ENCODE assay signal across 13 mouse cellular contexts in genomic region chr9:101510807-101511206, GRCm38 (mm10).
"Had no signal": no experiment of that assay in that cellular context is flagged by ENCODE, and none has a peak within 500 bp of the region (broad histone marks: within the 10 kb centered on the region; RNA-seq: fewer than 3 reads in every experiment).

No protein-coding gene starts in this region.

- H3K36me3 ChIP-seq: kidney, embryonic 15.5 days; limb, embryonic 10.5 days; liver, embryonic 15.5 days had no signal

- H3K27ac ChIP-seq: kidney, embryonic 15.5 days; left cerebral cortex, adult 2 months; limb, embryonic 10.5 days; liver, embryonic 15.5 days had no signal

- H3K9me3 ChIP-seq: kidney, embryonic 15.5 days; limb, embryonic 10.5 days; liver, embryonic 15.5 days had no signal

- ATAC-seq: lung, postnatal 0 days had no signal

- H3K4me3 ChIP-seq: kidney, embryonic 15.5 days; left cerebral cortex, adult 2 months; limb, embryonic 10.5 days; liver, embryonic 15.5 days had no signal

- H3K4me1 ChIP-seq: limb, embryonic 10.5 days; liver, embryonic 15.5 days had no signal

- H3K27me3 ChIP-seq: liver, embryonic 15.5 days had no signal

- H3K9ac ChIP-seq: kidney, embryonic 15.5 days; liver, embryonic 15.5 days had no signal

- DNase-seq: kidney, adult 2 months; kidney, postnatal 14 days; lung, adult 2 months; lung, postnatal 36 days; spleen, adult 18-20 months; thymus, adult 18-20 months; thymus, postnatal 14 days had no signal

- H3K4me2 ChIP-seq: kidney, embryonic 15.5 days; liver, embryonic 11.5 days; liver, embryonic 15.5 days had no signal
